Mouse (Mus musculus) erythroblast, embryonic 14.5 days (primary cell): Measurements from ENCODE around the gene Herpud2.

ENCODE experiments used
- GATA1 ChIP-seq: IDR thresholded peaks from 2 replicates; pipeline ENCODE4 v1.6.1; 2012; ENCODE audit warnings: low read length, inconsistent platforms, mixed read lengths
- TAL1 ChIP-seq: IDR thresholded peaks from 3 replicates; pipeline ENCODE4 v1.6.1; 2012; ENCODE audit warnings: low read length, inconsistent platforms, mixed read lengths

- TF ChIP-seq GATA1 = no peak
- no peak for TF ChIP-seq TAL1
These were observed 11.3 kb downstream of the Herpud2 start for GRCm38 (mm10) chr9:25140330-25140729.
